Mouse (Mus musculus) heart, postnatal 4 days (tissue): ENCODE results near the gene Hcar1. TPM values are rescaled to one million over a fixed set of nuclear protein-coding genes. Genes with fewer than 3 reads are reported as not detected.
A peak's percentile ranks its signal among the peaks of the same experiment; 100 is the strongest.

Experiments used
- DNase-seq: peaks from one replicate; pipeline ENCODE4 v3.0.0; 2021
- total RNA-seq, 2 experiments: library from RNA; stranded (reverse); gene quantifications; 2 replicates each; pipeline ENCODE4 v1.2.3; 2021

The Hcar1 gene
- total RNA-seq, 2 experiments from 2014 or later: 0.38 to 0.41 TPM

DNA sequence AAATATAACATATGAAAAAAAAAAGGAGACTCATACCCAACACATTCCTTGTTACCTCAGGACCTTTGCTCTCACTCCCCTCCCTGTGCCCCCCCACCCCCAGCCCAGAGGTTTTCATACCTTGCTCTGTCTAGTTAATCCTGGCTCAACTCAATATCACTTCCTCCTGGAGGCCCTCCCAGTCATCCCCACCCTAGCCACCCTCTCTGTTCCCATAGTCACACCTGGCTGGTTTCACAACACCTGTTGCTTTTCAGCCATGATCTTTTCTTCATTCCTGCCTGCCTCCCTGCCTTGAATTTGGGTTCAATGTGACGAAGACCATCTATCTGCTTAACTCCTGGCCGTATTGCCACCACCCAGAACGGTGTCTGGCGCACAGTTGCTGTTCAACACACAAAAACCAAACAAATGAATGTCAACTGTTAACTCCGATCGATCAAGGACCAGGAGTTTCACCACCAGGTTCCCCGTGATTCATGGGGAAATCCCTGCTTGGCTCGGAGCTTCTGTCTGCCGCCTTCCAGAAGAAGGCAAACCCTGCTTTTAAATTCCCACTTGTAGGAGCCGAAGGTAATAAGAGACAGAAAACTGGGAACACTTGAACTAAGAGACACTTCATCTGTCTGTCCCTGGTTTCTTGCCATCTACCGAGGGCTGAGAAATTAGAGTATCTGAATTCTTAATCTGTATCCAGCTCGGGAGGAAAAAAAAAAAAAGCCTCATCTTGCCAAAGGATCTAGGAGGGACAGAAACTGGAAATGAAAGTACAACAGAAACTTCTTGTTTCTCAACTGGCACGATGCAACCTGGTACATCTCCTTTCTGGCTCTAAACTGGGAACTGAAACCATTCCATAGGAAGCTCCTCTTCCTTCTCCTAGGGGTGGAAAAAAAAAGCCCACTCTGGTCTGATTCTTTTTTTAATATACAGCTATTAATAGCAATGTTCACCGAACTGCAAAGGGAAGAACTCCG lies 17.2 kb downstream of the Hcar1 start:
- no peak for DNase-seq

DNA sequence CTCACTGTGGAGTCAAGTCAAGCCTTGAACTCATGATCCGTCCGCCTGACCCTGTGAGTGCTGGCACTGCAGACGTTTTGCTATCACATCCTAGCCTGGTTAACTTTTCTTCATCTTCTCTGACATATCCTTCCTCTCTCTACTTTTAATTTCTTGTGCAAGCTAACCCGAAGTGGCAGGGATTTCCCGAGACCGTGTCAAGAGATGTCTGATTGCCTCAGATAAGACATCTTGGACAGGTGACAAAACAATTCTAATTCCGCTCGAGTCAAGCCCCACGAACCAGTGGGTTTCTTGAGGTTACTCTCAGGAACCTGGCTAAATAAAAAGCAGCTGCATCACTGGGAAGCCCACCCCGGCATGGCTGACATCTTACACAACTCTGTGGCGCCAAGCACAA lies 21.0 kb downstream of the Hcar1 start:
- no peak for DNase-seq

GRCm38 (mm10) chr5:123854511-123854910 lies 25.3 kb downstream of the Hcar1 start:
- no peak for DNase-seq

DNA sequence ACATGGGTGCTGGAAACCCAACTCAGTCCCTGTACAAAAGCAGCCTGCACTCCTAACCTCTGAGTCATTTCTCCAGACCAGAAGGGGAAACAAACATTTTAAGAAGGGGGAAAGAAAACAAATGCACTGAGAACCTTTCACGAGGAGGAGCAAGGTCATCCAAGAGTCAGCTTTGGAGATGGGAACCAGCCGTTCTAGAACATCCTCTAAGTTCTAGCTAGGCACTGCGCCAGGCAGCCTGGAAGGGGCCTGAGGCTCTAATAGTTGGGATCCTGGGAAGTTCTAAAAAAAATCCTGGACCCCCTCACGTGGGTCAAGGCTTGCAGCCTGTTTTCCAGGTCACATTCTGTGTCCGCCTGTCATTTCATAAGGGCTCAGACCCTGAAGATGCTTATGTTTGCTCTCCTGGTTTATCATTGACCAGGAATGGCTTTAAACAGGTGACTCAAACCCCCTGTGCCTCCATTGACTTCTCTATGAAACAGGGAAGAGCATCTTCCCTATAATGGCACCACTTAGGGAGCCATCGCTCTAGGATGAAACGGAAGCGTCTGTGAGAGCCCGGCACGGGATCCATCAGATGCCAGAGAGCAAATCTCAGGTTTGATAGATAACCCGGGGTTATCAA lies 25.8 kb downstream of the Hcar1 start:
- no peak for DNase-seq

- no peak for DNase-seq
Measured at GRCm38 (mm10) chr5:123851398-123851797, 28.4 kb downstream of the Hcar1 start.

- DNase-seq: no peak
Measured at GRCm38 (mm10) chr5:123844316-123844715, 35.5 kb downstream of the Hcar1 start.

DNA sequence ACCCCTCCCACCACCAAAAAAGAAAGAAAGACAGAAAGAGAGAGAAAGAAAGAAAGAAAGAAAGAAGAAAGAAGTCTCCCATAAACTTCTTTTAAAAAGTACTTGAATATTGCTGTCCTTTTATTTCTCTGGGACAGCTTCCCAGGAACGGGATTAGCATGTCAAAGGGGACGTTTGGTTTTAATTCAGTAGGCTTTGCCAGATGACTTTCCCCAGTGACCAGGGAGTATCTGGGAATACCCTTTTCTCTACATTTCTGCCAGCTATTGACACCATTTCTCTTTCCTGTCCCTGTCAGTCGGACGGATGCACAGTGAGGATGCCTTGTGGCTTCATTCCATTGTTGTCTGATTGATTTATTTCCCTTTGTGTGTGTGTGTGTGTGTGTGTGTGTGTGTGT lies 36.0 kb downstream of the Hcar1 start:
- DNase-seq: no peak

DNA sequence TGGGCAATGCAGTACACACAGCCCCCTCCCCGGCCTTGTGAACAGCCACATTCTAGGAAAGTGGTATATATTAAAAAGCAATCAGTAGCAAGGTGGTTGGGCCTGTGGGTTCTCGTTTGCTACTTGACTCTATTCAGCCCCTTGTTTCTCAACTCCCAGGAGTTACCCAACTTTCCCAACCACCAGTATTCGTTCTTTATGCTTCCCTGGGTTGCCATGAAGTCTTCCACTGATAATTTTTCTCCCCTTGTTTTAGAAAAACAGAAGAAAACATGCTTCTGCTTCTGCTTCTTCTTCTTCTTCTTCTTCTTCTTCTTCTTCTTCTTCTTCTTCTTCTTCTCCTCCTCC lies 36.9 kb downstream of the Hcar1 start:
- DNase-seq: no peak

GRCm38 (mm10) chr5:123842221-123842934 lies 37.4 kb downstream of the Hcar1 start:
- DNase-seq: no peak

GRCm38 (mm10) chr5:123837371-123837770 lies 42.4 kb downstream of the Hcar1 start:
- no peak for DNase-seq

- no peak for DNase-seq
Measured at GRCm38 (mm10) chr5:123834836-123835235, 45.0 kb downstream of the Hcar1 start.

DNA sequence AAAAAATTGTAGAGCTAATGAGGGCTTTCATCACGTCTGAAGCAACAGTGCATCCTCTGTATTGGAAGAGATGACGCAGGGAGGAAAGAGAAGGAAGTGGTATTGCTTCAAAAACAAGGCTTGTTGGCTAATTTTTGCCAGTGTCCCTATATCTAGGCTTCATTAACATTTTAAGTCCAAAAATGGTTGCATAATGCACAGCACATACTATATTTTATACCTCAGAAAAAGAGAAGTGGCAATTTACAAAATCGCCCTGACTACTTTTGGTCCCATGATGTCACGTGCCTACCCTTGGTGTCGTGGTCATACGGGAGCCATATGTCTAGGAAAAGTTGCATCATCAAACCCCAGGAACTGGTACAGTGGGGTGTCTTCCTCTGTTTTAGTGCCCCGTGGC lies 47.5 kb downstream of the Hcar1 start:
- no peak for DNase-seq

- peak; percentile 44 for DNase-seq
Measured at GRCm38 (mm10) chr5:123827659-123828091, 52.1 kb downstream of the Hcar1 start.

Other genes with a start within 250 kb of the Hcar1 start
- 100 to 1,000 TPM; 108 to 117 TPM for gene Clip1, start 195.4 kb downstream of the Hcar1 start, total RNA-seq
- gene Zcchc8, start 158.9 kb downstream of the Hcar1 start, total RNA-seq: 10 to 100 TPM; 53.1 to 57.6 TPM
- gene Rsrc2, start 130.6 kb downstream of the Hcar1 start, total RNA-seq: 10 to 100 TPM; 56.1 to 58.7 TPM
- gene Kntc1, start 130.3 kb downstream of the Hcar1 start, total RNA-seq: 10 to 100 TPM; 26.0 to 29.4 TPM
- gene Hcar2, start 14.5 kb downstream of the Hcar1 start, total RNA-seq: not detected
- 10 to 100 TPM; 56.7 to 61.4 TPM for gene Denr, start 27.2 kb upstream of the Hcar1 start, total RNA-seq
- gene Gm43518, start 47.4 kb upstream of the Hcar1 start, total RNA-seq: under 1 TPM in 1 of 2 experiments, not detected in 1; 0.62 TPM
- 1 to 10 TPM; 2.2 TPM for gene Ccdc62, start 50.7 kb upstream of the Hcar1 start, total RNA-seq
- 10 to 100 TPM; 29.6 to 42.2 TPM for gene Hip1r, start 93.6 kb upstream of the Hcar1 start, total RNA-seq
- 10 to 100 TPM; 42.3 to 49.1 TPM for gene Vps37b, start 152.2 kb upstream of the Hcar1 start, total RNA-seq
- 1 to 10 TPM; 4.9 to 5.5 TPM for gene Abcb9, start 215.8 kb upstream of the Hcar1 start, total RNA-seq
- 10 to 100 TPM; 10.2 to 11.9 TPM for gene Ogfod2, start 232.3 kb upstream of the Hcar1 start, total RNA-seq
- 10 to 100 TPM; 55.1 to 68.4 TPM for gene Arl6ip4, start 236.1 kb upstream of the Hcar1 start, total RNA-seq